Mouse (Mus musculus) brain, embryonic 14.5 days (tissue): ENCODE measurements around the gene Evi5l.

Source experiments
- CTCF ChIP-seq: fragments of 200-500 bp; IDR thresholded peaks from 2 replicates; pipeline ENCODE4 v1.5.1; 2012; ENCODE audit warnings: inconsistent platforms, mild to moderate bottlenecking, moderate library complexity, borderline replicate concordance; ENCODE audit not compliant: insufficient read depth, insufficient read length; ENCODE audit errors: extremely low read depth
- POLR2A ChIP-seq: fragments of 200-500 bp; IDR thresholded peaks from 2 replicates; pipeline ENCODE4 v1.6.1; 2012; ENCODE audit warnings: mild to moderate bottlenecking, inconsistent platforms, borderline replicate concordance; ENCODE audit not compliant: poor library complexity, insufficient read depth, insufficient read length, severe bottlenecking; ENCODE audit errors: extremely low read depth

DNA sequence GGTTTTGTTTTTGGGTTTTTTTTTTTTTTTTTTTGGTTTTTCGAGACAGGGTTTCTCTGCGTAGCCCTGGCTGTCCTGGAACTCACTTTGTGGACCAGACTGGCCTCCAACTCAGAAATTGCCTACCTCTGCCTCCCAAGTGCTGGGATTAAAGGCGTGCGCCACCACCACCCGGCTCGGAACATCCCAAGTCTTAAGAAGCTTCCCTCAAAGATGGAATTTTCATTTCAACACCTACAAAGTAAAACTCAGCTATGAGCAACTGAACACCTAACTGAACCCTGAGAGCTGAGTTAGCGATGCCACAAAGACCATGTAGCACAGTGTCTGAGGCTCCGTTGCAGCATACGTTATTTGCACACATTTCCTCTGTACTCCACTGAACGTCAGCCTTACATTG is 32.6 kb upstream of the Evi5l start, which contains the start of gene Cd209g:
- no peak for TF ChIP-seq CTCF
- no peak for TF ChIP-seq POLR2A
